Mouse (Mus musculus): ENCODE measurements at regions not wholly inside any gene's neighbourhood (a gene's known extent, or its start where the extent isn't known, plus 50 kb on each side); places are given as distances from the start of the nearest gene placed in this dataset.

- WGBS: 100% methylated on average over 1 of the region's 1 CpGs
- no peak for ATAC-seq
- H3K9ac ChIP-seq (ENCODE audit: low read depth, low read length): no peak overlapping the region
- H3K4me2 ChIP-seq (replicated peaks; ENCODE audit: low read depth): no peak overlapping the region
- H3K9me3 ChIP-seq (ENCODE audit: control insufficient read depth): no peaks in the 10 kb centered on the region
- H3K27ac ChIP-seq (ENCODE audit: low read depth, low read length): no peak overlapping the region
- no peaks in the 10 kb centered on the region for H3K36me3 ChIP-seq (ENCODE audit: control insufficient read depth, insufficient read depth)
- no peaks in the 10 kb centered on the region for H3K4me1 ChIP-seq (replicated peaks; ENCODE audit: control insufficient read depth, insufficient read depth, low read length)
- no peak for TF ChIP-seq CTCF (IDR thresholded peaks at IDR 0.05; ENCODE audit: low read depth)
- H3K27me3 ChIP-seq (replicated peaks; ENCODE audit: control insufficient read depth, insufficient read depth, low read length): no peaks in the 10 kb centered on the region
- H3K4me3 ChIP-seq (ENCODE audit: low read depth, low read length): no peak overlapping the region
Measured at GRCm38 (mm10) chr14:18963864-18964263, 69.8 kb upstream of the Ube2e2 start.

GRCm38 (mm10) chr14:18963287-18963686, 69.2 kb upstream of the Ube2e2 start:
- Histone ChIP-seq H3K36me3 (ENCODE audit: control insufficient read depth, insufficient read depth) (no peaks in the 10 kb centered on the region), H3K9ac (ENCODE audit: low read depth, low read length) (no peak overlapping the region), H3K4me1 (replicated peaks; ENCODE audit: control insufficient read depth, insufficient read depth, low read length) (no peaks in the 10 kb centered on the region), H3K27ac (ENCODE audit: low read depth, low read length) (no peak overlapping the region), H3K4me3 (ENCODE audit: low read depth, low read length) (no peak overlapping the region), H3K4me2 (replicated peaks; ENCODE audit: low read depth) (no peak overlapping the region), H3K9me3 (ENCODE audit: control insufficient read depth) (no peaks in the 10 kb centered on the region), H3K27me3 (replicated peaks; ENCODE audit: control insufficient read depth, insufficient read depth, low read length) (no peaks in the 10 kb centered on the region)
- WGBS: 49% methylated on average over 2 of the region's 2 CpGs
- ATAC-seq: no peak
- TF ChIP-seq CTCF (IDR thresholded peaks at IDR 0.05; ENCODE audit: low read depth): no peak
